Comparison of ENCODE assay signal across 10 mouse cellular contexts in the genomic region with DNA sequence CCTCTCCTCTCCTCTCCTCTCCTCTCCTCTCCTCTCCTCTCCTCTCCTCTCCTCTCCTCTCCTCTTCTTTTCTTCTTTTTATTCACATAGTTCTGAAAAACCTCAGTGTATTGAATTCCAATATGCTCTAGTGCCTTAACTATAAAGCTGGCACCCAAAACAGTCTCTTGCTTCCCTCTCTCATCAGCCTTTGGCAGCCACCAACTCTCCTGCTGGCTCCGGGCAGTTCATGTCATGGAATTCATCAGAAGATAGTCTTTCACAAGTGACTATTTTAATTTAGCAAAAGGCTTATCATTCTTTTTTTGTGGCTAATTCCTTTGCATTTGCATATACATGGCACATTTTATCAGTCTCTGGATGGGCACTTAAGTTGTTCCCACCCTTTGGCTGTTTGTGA.
"Had no signal": no experiment of that assay in that cellular context is flagged by ENCODE, and none has a peak within 500 bp of the region (broad histone marks: within the 10 kb centered on the region; RNA-seq: fewer than 3 reads in every experiment).

No protein-coding gene starts in this region.

- DNase-seq: lung, adult 18-20 months; lung, embryonic 14.5 days; lung, postnatal 10 days; lung, postnatal 4 days; midbrain, embryonic 14.5 days; right cerebral cortex, postnatal 14 days; thymus, adult 2 months; thymus, postnatal 25 days; thymus, postnatal 4 days had no signal

- ATAC-seq: midbrain, embryonic 16.5 days had no signal
